Mouse (Mus musculus) kidney, adult 11 months (tissue): ENCODE results near the gene Prepl.

Experiments
- DNase-seq: peaks from one replicate; pipeline ENCODE4 v3.0.0; 2022

Gene Prepl

GRCm38 (mm10) chr17:85090120-85091099 lies at the start of gene Prepl, which contains the start of gene Camkmt:
Gene Prepl, minus strand, starts transcription at chr17:85090241.
Gene Camkmt, plus strand, starts transcription at chr17:85090552.
- peak; percentile 96 for DNase-seq

GRCm38 (mm10) chr17:85138393-85138792 lies 48.4 kb upstream of the Prepl start:
- DNase-seq = no peak

- no peak for DNase-seq
Observed at GRCm38 (mm10) chr17:85116643-85117042, 26.6 kb upstream of the Prepl start.

- DNase-seq = no peak
Observed at GRCm38 (mm10) chr17:85113441-85113840, 23.4 kb upstream of the Prepl start.

DNA sequence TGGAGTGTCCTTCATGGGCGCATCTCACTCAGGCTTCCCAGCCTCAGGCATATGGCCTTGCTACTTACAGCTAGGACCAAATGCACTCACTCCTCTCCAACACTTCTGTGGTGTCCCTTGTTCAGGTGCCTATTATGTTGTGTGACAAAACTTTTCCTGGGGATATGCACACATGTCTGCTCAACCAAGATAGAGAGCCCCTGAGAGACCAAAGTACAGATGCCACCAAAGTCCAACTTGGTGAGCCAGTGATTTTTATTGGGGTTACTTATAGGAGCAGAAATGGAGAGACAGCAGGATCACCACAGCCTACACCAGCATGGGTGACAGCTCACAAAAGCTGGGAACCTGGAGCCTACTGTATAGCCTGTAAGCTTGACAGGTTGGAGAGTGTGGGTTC lies 20.6 kb upstream of the Prepl start:
- DNase-seq = no peak

- no peak for DNase-seq
Observed at GRCm38 (mm10) chr17:85103310-85103709, 13.3 kb upstream of the Prepl start.

DNA sequence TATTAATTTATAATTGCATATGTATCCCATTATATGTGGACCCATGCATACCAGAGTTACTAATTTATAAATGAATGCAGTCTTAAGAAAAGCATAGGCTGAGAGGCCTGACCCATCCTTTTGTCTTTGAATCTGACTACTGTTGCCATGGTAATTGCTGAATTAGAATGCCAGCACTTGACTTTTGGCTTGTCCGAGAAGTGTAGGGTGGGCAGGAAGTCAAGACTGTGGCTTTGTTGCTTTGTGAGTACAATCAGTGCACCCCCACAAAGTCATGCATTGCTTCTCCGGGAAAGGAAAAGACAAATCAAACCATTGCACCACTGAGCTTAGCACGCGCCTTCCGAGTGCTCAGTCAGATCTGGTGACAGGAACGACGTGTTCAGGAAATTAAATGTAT lies 11.7 kb upstream of the Prepl start:
- DNase-seq = no peak

DNA sequence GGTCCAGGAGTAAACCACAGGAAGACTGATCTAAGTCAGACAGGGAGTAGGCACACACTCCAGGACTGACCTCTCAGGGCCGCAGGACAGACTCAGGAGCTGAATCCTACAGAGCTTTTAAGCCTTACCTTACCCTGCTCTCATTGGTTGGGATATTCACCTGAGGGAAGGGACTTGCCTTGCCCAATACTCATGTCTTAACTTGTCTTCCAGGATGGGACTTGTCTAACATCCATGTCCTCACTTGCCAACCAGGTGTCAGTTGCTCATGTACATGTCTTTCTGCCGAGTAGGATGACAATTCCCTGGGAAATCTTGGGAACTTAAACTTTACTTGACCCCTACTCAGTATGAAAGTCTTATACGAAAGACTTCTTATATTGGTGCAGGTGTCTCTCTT lies 10.2 kb upstream of the Prepl start:
- DNase-seq = no peak

GRCm38 (mm10) chr17:85098677-85099323 lies 8.8 kb upstream of the Prepl start:
- no peak for DNase-seq

GRCm38 (mm10) chr17:85096396-85096795 lies 6.4 kb upstream of the Prepl start:
- DNase-seq = no peak

DNA sequence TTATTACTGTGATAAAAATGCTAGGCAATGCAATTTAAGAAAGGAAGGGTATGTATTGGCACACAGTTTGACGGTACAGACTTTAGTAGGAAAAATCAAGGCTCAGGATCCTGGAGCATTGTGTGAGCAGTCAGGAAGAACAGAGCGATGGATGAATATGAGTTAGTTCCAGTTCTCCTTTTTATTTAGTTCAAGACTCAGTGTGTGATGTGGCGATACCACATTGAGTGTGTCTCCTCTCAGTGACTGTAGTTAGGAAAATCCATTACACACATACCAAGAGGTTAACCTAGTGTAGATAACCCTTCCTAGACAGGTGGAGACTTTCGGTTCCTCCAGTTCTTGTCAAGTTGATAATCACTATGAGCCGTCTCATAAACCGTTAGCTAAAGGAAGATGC lies 1.7 kb upstream of the Prepl start:
- no peak for DNase-seq

DNA sequence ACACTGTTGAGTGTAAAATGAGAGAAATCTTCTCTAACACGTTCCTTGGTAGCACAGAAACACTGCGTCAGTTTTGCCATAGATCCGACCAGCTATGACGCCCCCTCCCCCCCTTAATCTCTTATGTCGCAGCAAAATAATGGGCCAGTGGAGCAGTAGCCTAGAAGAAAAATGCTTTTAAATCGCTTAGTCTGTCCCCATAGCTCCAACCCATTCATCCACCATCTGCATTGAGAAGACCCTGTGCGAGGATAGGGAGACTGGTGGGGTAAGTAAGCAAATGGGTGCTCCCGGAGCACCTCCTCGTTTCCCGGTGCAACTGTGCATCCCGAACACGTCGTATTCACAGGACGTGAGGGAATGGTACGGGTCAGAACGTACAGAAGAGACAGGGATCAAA lies 420 bp downstream of the Prepl start:
- no peak for DNase-seq

DNA sequence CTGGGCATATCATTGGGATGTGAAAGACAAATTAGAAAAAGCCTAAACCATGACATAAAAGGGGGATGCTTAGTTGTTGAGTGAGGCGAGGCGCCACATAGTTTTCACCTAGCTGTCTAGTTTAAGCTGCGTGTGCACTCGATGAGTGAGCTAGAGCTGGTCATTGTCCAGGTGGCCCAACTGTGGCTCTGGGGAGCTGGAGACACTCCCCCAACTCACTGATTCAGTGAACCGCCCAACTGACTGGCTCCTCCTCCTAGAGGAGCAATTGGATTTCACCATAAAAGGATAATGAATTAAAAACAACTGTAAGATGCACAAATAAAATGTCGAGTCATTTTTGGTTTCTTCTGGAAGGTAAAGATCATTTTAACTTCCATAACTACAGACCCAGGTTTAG lies 1.0 kb downstream of the Prepl start:
- no peak for DNase-seq

- no peak for DNase-seq
Observed at GRCm38 (mm10) chr17:85088401-85088800, 1.6 kb downstream of the Prepl start.

DNA sequence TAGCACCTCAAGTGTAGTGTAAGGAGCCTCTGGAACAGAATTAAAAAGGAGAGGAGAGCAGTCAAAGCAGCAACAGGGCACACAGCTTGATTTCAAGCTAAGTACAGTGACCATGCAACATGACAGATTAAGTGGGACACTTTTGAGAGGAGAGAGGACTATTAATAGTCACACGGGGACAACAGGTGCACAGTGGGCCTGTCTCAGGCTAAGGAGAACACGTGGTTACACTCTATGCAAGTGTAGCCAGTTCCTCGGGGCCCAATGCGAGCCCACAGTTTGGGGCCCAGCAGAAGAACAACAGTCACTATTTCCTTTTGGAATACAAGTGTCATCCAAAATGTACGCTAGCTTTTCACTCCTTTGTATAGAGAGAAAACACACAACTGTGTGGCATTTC lies 2.5 kb downstream of the Prepl start:
- no peak for DNase-seq

DNA sequence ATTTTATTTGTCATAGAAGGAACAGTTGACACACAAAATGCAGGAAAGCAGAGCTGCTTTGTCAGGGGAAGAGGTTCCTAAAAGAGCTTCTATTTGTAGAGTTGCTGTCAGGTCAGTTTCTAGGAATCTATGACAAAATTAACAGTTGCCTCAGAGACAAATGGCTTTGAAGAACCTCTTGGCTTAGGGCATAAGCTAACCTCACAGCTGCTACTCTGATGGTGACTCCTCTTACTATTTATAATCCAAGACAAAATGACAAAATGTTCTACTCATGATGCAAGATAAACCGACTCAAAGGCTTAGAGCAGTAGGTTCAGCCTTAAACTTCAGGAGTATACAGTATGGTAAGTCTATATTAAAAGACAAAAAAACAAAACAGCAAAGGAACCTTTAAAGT lies 3.5 kb downstream of the Prepl start:
- DNase-seq = no peak

- no peak for DNase-seq
Observed at GRCm38 (mm10) chr17:85085335-85085734, 4.7 kb downstream of the Prepl start.

GRCm38 (mm10) chr17:85080781-85081180 lies 9.3 kb downstream of the Prepl start:
- DNase-seq = no peak

- no peak for DNase-seq
Observed at GRCm38 (mm10) chr17:85079276-85079675, 10.8 kb downstream of the Prepl start.

- no peak for DNase-seq
Observed at GRCm38 (mm10) chr17:85074083-85074482, 16.0 kb downstream of the Prepl start.

DNA sequence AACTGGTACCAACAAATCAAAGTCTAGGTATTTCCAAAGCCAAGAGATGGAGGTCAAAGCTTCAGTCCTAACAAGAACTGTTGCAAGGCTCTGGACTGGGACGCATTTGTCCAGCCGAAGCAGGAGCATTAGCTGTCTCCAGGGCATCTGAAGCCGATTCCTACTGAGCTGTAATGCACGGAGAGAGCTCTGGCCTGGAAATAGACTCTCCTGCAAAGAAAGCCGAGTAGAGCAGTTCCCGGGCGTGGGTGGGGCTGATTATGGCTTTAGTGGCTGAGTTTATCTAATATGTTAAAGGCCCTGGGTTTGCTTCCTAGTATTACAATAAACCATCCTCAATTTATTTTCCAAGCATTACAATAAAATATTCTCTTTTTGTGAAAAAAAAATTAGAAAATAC lies 16.8 kb downstream of the Prepl start:
- DNase-seq = no peak

DNA sequence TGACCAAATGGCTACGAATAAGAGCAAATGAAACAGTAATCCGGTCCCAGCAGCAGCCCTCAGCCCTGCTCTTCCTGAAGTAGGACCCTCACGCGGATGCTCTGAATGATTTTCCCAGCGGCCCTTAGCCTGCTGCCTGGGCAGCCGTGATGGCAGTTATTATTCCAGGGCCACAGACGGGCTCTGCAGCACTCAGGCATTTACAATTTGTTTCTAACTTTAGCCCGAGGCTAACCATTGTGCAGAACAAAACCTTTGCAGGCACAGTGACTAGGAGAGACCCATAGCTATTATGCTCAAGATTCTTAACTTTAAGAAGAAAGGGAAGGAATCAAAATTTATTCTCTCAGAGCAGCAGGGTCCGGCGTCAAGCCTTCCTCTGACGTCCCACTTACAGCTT lies 17.7 kb downstream of the Prepl start:
- no peak for DNase-seq

DNA sequence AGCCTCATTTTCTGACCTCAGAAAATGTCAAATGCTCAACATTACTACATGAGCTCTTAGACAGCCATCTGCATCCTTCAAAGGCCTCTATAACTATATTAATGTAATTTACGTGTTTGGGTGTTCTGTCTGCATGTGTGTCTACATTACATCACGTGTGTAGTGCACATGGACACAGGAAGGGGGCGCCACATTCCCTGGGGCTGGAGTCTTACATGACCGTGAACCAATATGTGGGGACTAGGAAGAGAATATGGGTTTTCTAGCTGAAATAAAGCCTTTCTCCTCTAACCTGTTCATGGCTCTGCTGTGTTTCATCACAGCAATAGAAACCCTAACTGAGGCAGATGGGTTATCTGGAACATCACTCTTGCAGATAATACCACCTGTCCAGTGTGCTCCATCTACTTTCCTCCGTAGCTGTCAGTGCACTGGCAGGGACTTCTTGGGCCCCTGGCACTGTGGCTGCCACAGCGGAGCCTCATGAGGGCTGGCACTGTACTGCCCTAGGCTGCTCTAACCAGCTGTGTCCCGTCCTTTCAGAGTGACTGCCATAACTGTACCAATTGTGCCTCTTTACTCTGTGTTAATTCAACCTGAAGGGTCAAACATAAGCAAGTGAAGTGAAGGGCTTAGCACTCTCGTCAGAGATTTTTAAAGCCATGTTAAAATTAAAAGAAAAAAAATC lies 18.8 kb downstream of the Prepl start:
- DNase-seq = no peak

DNA sequence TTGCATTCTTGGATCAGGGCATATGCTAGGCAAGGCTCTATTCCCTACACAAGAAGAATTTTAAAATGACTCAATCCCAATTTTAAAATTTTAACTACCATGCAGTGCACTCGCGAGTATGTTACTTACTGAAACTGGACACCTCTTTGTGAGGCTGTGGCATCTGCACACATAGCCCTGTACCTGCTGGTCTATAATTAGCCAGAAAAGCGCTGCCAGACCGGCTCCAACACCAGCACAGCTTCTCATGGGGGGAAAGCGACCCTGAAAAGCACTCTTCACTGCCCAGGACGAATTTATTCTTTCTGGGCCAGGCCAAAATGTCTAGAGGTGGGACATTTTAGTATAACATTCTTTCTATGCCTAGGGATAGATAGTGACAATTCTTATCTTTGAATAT lies 19.4 kb downstream of the Prepl start:
- DNase-seq = no peak
